Mouse (Mus musculus): Measurements from ENCODE around the gene Hhatl. TPM values are rescaled to one million over a fixed set of nuclear protein-coding genes. Genes with fewer than 3 reads are reported as not detected.

The Hhatl gene
- polyA plus RNA-seq, 1 experiment from 2014 or later, result 0.15 TPM

GRCm38 (mm10) chr9:121823051-121823450, 30.7 kb upstream of the Hhatl start:
- ATAC-seq (ENCODE audit: low FRiP score), result no peak
- Histone ChIP-seq H3K27me3 (no peaks in the 10 kb centered on the region), H3K9me3 (replicated peaks) (no peaks in the 10 kb centered on the region), H3K4me1 (peaks cover 17% of the 10 kb centered on the region), H3K27ac (peak overlapping the region; percentile 71), H3K4me3 (no peak overlapping the region), H3K9ac (no peak overlapping the region), H3K4me2 (replicated peaks) (no peak overlapping the region), H3K36me3 (no peaks in the 10 kb centered on the region)
- WGBS, result 90% methylated on average over 1 of the region's 1 CpGs

- no peaks in the 10 kb centered on the region for H3K9me3 ChIP-seq (replicated peaks)
- 48% methylated on average over 6 of the region's 6 CpGs for WGBS
- peak; percentile 85 for ATAC-seq (ENCODE audit: low FRiP score)
- H3K4me1 ChIP-seq, result peaks cover 17% of the 10 kb centered on the region
- H3K27ac ChIP-seq, result peak overlapping the region; percentile 71
- no peak overlapping the region for H3K9ac ChIP-seq
- no peak overlapping the region for H3K4me2 ChIP-seq (replicated peaks)
- H3K27me3 ChIP-seq, result no peaks in the 10 kb centered on the region
- H3K36me3 ChIP-seq, result no peaks in the 10 kb centered on the region
- no peak overlapping the region for H3K4me3 ChIP-seq
Observed at GRCm38 (mm10) chr9:121822585-121822991, 30.3 kb upstream of the Hhatl start.

- Histone ChIP-seq H3K36me3 (no peaks in the 10 kb centered on the region), H3K9me3 (replicated peaks) (no peaks in the 10 kb centered on the region), H3K9ac (no peak overlapping the region), H3K4me2 (replicated peaks) (no peak overlapping the region), H3K27me3 (no peaks in the 10 kb centered on the region), H3K4me1 (peaks cover 17% of the 10 kb centered on the region), H3K27ac (no peak overlapping the region), H3K4me3 (no peak overlapping the region)
- no peak for ATAC-seq (ENCODE audit: low FRiP score)
- 74% methylated on average over 5 of the region's 5 CpGs for WGBS
Observed at GRCm38 (mm10) chr9:121820765-121821164, 28.5 kb upstream of the Hhatl start.

DNA sequence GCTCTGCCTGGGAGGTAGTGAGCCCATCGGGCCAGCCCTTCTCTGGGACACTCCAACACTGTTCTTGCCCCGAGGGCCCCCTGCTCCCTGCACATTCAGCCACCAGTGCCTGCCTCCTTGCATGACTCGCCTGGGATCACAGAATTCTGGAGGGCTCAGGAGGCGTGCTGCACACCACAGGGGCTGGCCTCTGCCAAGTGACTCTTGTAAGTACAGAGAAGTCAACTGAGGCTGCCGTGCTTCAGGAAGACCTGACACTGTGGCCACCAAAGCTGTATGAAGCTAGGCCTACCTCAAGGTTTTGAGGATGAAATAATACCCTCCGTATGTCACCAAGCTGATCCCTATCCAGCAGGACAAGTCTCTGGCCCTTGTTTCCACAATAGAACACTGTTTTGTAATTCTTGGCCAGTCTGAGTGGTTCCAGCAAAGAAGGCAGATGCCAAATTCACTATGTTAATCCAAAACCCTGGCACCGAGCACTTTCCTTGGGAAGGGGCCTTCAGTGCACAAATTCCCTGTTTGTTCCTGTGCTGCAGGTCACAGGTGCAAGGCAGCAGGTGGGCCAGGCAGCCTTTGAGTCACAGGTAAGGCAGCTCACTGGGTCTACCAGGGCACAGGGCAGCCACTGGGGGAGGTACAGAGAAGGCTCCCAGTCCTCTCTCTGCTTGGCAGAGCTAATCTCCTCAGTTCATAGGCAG, 27.6 kb upstream of the Hhatl start:
- H3K4me2 ChIP-seq (replicated peaks), result no peak overlapping the region
- WGBS, result 64% methylated on average over 7 of the region's 7 CpGs
- ATAC-seq (ENCODE audit: low FRiP score), result no peak

DNA sequence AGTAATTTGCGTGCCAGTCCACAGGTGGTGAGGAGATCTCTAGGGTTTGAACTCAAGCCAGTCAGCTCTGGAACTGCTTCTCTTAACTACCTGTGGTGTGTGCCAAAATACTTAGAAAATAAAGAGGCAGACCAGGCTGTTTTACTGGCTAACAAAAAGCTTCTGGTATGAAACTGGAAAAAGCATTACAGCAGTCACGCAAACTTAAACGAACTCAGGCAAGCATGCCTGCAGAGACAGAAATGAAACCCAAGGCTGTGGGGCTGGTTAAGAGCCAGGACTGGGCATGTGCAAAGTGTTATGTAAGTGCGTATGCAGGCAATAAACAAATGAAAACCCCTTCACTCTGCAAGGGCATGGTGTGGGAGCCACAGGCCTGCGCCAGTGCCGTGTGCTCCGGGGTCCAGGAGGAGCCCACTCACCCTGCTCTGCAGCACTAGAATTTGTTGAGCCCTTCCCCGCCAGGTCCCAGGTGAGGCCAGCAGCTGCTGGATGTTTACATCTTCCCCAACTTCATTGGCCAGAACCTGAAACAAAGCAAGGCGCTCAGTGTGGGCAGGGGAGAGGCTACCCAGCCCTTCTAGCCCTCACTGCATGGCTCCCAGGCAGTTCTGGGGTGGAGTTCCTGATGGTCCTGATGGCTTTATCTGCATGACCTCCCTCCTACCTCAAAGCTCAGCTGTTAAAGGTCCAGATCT, 26.9 kb upstream of the Hhatl start:
- Histone ChIP-seq H3K4me2 (replicated peaks) (no peak overlapping the region), H3K4me3 (no peak overlapping the region), H3K27ac (no peak overlapping the region), H3K36me3 (no peaks in the 10 kb centered on the region), H3K9ac (no peak overlapping the region), H3K4me1 (peaks cover 17% of the 10 kb centered on the region), H3K27me3 (no peaks in the 10 kb centered on the region), H3K9me3 (replicated peaks) (no peaks in the 10 kb centered on the region)
- ATAC-seq (ENCODE audit: low FRiP score), result no peak
- WGBS, result 80% methylated on average over 9 of the region's 9 CpGs

More for the DNA sequence above, 27.6 kb upstream of the Hhatl start:
- no peak overlapping the region for H3K9ac ChIP-seq
- H3K27ac ChIP-seq, result no peak overlapping the region
- H3K27me3 ChIP-seq, result no peaks in the 10 kb centered on the region
- no peak overlapping the region for H3K4me3 ChIP-seq
- H3K4me1 ChIP-seq, result peaks cover 17% of the 10 kb centered on the region
- H3K36me3 ChIP-seq, result no peaks in the 10 kb centered on the region
- H3K9me3 ChIP-seq (replicated peaks), result no peaks in the 10 kb centered on the region

DNA sequence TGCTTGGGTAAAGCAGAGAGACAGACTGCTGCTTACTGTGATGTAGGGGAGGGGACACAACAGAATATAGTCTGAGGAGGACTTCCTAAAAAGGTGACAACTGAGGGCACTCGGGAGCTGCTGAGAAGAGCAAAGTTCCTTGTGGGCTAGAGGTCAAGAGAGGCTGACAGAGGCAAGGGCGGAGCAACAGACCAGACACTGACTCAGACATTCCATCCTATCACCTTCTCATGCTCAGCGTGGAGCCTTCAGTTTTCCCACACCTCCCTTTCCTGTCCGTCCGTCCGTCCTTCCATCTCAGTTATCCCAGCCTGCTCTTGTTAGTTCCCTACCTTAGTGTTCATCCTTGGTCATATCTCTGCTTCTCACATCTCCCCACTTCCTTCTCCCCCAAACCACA, 22.9 kb upstream of the Hhatl start:
- peaks cover 23% of the 10 kb centered on the region for H3K4me1 ChIP-seq
- H3K27me3 ChIP-seq, result no peaks in the 10 kb centered on the region
- H3K9me3 ChIP-seq (replicated peaks), result no peaks in the 10 kb centered on the region
- no peak overlapping the region for H3K4me3 ChIP-seq
- H3K9ac ChIP-seq, result no peak overlapping the region
- no peak for ATAC-seq (ENCODE audit: low FRiP score)
- no peaks in the 10 kb centered on the region for H3K36me3 ChIP-seq
- H3K4me2 ChIP-seq (replicated peaks), result no peak overlapping the region
- H3K27ac ChIP-seq, result no peak overlapping the region
- WGBS, result 82% methylated on average over 6 of the region's 6 CpGs

DNA sequence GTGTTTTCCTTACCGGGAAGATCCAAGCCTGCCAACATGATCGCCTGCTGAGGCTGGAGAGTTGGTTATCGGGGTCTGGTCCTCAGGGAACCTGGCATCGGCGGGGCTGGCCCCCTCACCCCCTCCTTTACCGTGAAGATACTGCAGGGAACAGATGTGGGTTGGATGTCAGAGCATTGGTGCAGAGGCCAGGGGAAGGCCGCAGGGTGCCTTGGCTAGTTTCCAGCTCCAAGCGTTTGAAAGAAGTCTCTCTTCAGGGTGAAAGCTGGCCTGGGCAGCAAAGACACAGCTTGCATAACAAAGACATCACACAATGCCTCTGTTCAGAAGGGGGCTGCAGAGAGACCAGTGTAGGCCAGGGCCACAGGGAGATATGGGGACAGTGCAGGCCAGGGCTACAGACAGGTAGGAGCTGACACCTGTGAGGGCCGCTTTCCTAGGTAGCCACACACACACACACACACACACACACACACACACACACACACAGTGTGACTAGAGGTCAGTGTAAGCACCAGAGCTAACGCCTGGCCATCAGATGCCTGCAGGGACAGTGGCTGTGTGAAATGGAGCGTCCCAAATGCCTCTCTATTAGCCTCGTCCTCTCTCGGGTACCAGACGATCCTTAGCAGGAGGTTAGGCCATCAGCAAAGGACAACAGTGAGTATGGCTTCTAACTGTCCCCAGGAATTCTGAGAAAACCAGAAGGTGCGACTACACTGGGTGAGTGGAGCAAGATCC, 17.9 kb upstream of the Hhatl start:
- WGBS, result 14% methylated on average over 15 of the region's 15 CpGs
- no peak overlapping the region for H3K4me3 ChIP-seq
- no peak overlapping the region; the same call in 1 of the 2 replicates for H3K9ac ChIP-seq
- no peaks in the 10 kb centered on the region for H3K36me3 ChIP-seq
- H3K4me1 ChIP-seq, result peaks cover 51% of the 10 kb centered on the region
- ATAC-seq (ENCODE audit: low FRiP score), result peak; percentile 75
- H3K4me2 ChIP-seq (replicated peaks), result peak overlapping the region; percentile 19; the same call in 1 of the 2 replicates
- H3K27me3 ChIP-seq, result no peaks in the 10 kb centered on the region
- no peaks in the 10 kb centered on the region for H3K9me3 ChIP-seq (replicated peaks)
- peak overlapping the region; percentile 79 for H3K27ac ChIP-seq

DNA sequence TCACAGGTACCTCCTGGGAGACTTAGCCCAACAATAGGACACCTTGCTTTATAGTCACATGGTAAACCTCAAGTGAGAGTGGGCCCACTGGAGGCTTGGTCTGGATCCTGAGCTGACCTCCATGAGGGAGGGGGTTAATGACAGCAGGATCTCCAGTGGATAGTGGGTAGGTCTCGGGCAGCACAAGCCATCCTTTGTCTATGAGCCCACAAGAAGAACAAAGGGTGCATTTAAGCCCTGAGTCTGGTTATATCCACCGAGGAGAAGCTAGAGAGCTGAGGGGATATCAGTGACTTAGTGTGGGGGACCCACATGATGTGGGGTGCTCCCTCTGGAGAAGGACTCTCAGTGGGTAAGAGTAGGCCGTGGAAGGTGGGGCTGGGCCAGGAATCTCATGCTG, 16.2 kb upstream of the Hhatl start:
- WGBS, result 35% methylated on average over 3 of the region's 3 CpGs
- H3K27ac ChIP-seq, result peak overlapping the region; percentile 48

DNA sequence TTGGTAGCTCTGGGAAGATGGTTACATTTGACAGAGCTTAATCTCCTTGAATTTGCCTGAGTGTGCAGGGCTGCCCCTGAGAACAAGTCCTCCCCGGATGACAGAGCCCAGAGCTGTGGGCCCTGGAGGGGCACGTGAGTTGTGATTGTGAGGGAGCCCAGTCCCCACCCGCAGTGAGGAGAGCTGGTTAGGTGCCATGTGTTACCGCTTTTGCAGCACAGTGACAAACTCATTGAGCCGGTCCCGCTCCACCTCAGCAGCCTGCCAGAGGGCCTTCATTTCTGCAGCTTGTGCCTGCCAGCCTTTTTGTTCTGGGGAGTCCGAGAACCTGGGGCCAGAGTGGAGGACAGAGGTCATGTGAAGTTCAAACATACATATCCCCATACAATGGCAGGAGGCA, 15.6 kb upstream of the Hhatl start:
- peaks cover 51% of the 10 kb centered on the region for H3K4me1 ChIP-seq
- no peak for ATAC-seq (ENCODE audit: low FRiP score)
- H3K27me3 ChIP-seq, result no peaks in the 10 kb centered on the region
- H3K36me3 ChIP-seq, result no peaks in the 10 kb centered on the region
- no peak overlapping the region for H3K4me2 ChIP-seq (replicated peaks)
- no peaks in the 10 kb centered on the region for H3K9me3 ChIP-seq (replicated peaks)
- H3K9ac ChIP-seq, result no peak overlapping the region
- H3K27ac ChIP-seq, result 0 out of 2 replicates have a peak overlapping the region, but pooled peaks have one; percentile 17
- H3K4me3 ChIP-seq, result no peak overlapping the region
- WGBS, result 56% methylated on average over 7 of the region's 7 CpGs

More for the DNA sequence above, 16.2 kb upstream of the Hhatl start:
- H3K4me2 ChIP-seq (replicated peaks), result no peak overlapping the region
- peaks cover 51% of the 10 kb centered on the region for H3K4me1 ChIP-seq
- no peak overlapping the region for H3K9ac ChIP-seq
- no peak overlapping the region for H3K4me3 ChIP-seq
- no peaks in the 10 kb centered on the region for H3K27me3 ChIP-seq
- no peaks in the 10 kb centered on the region for H3K36me3 ChIP-seq
- no peak for ATAC-seq (ENCODE audit: low FRiP score)
- no peaks in the 10 kb centered on the region for H3K9me3 ChIP-seq (replicated peaks)

DNA sequence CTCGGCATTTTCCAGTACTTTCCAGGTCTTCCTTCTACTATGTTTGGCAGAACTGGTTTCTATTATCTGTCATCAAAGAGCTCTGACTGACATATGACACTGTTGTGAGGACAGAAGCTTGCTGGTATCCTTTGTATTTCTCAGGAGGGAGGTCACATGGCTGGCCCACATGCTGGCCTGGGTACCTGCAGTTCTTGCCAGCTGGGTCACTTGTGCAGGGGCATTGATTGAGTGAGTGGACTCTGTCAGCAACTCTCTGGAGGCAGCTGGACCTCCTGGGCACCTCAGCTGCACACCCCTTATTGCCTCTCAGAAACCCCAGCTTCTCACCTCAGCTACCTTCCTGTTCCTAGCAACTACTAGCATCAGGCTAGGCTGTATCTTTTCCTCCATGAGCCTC, 15.2 kb upstream of the Hhatl start:
- ATAC-seq (ENCODE audit: low FRiP score), result no peak
- Histone ChIP-seq H3K4me2 (replicated peaks) (no peak overlapping the region), H3K4me1 (peaks cover 51% of the 10 kb centered on the region), H3K9me3 (replicated peaks) (no peaks in the 10 kb centered on the region), H3K36me3 (no peaks in the 10 kb centered on the region), H3K27ac (no peak overlapping the region), H3K27me3 (no peaks in the 10 kb centered on the region), H3K4me3 (no peak overlapping the region), H3K9ac (no peak overlapping the region)
- 71% methylated on average over 1 of the region's 1 CpGs for WGBS

DNA sequence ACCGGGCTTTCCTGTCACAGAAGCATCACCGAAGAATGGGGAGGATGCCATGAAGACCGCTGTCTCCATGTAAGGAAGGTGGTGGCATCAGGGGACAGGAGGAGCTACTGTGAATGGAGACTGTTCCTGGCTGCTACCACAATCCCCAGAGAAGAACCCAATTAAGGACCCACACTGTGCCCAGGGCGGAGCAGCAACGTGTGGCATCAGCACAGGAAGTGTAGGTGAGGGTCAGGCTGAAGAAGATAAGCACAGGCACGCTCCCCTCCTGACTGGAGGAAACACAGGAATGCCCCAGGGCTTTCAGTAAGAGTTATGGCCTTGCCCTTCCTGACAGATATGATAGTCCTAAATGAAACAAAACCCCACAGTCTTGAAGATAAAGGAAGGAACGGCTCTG, 10.4 kb upstream of the Hhatl start:
- Histone ChIP-seq H3K27ac (no peak overlapping the region), H3K36me3 (no peaks in the 10 kb centered on the region), H3K4me3 (no peak overlapping the region), H3K9me3 (replicated peaks) (no peaks in the 10 kb centered on the region), H3K4me2 (replicated peaks) (no peak overlapping the region), H3K4me1 (peaks cover 21% of the 10 kb centered on the region), H3K27me3 (no peaks in the 10 kb centered on the region), H3K9ac (no peak overlapping the region)
- no peak for ATAC-seq (ENCODE audit: low FRiP score)
- 64% methylated on average over 7 of the region's 7 CpGs for WGBS

- Histone ChIP-seq H3K4me2 (replicated peaks) (no peak overlapping the region), H3K4me3 (no peak overlapping the region), H3K36me3 (no peaks in the 10 kb centered on the region), H3K27me3 (no peaks in the 10 kb centered on the region), H3K4me1 (peaks cover 14% of the 10 kb centered on the region; the same call in 1 of the 2 replicates), H3K9me3 (replicated peaks) (no peaks in the 10 kb centered on the region), H3K27ac (no peak overlapping the region), H3K9ac (no peak overlapping the region)
- no peak for ATAC-seq (ENCODE audit: low FRiP score)
- 33% methylated on average over 6 of the region's 6 CpGs for WGBS
Observed at GRCm38 (mm10) chr9:121798887-121799520, 6.7 kb upstream of the Hhatl start.

All from hindbrain, embryonic 12.5 days (tissue).